ENCODE assay signal across 21 mouse cellular contexts in genomic region chr5:16362076-16362475, GRCm38 (mm10).
DNase-seq lines count a peak whose midpoint lies in the region; ATAC-seq and TF ChIP-seq lines count a peak whose summit lies in the region.
"Had no signal": no experiment of that assay in that cellular context is flagged by ENCODE, and none has a peak within 500 bp of the region (broad histone marks: within the 10 kb centered on the region; RNA-seq: fewer than 3 reads in every experiment).

No protein-coding gene starts in this region.

- no peak overlapping the region for H3K27ac ChIP-seq in kidney, embryonic 15.5 days
- H3K27ac ChIP-seq in kidney, postnatal 0 days = no peak overlapping the region
- H3K27ac ChIP-seq: embryonic facial prominence, embryonic 13.5 days; embryonic facial prominence, embryonic 15.5 days; forebrain, embryonic 10.5 days; forebrain, embryonic 12.5 days had no signal

- no peak overlapping the region for H3K9ac ChIP-seq in kidney, embryonic 15.5 days
- H3K9ac ChIP-seq in kidney, postnatal 0 days (ENCODE audit: low read depth, low read length) = no peak overlapping the region
- H3K9ac ChIP-seq: embryonic facial prominence, embryonic 13.5 days; embryonic facial prominence, embryonic 15.5 days; forebrain, embryonic 12.5 days had no signal

- 55% methylated on average over 2 of the region's 2 CpGs for WGBS in kidney, embryonic 15.5 days
- 44% methylated on average over 2 of the region's 2 CpGs for WGBS in kidney, postnatal 0 days

- no peaks in the 10 kb centered on the region; the same call in 1 of the 2 replicates for H3K36me3 ChIP-seq in kidney, embryonic 15.5 days
- H3K36me3 ChIP-seq in kidney, postnatal 0 days (ENCODE audit: insufficient read depth, low read length) = no peaks in the 10 kb centered on the region
- H3K36me3 ChIP-seq: embryonic facial prominence, embryonic 15.5 days; forebrain, embryonic 10.5 days had no signal

- H3K4me1 ChIP-seq in kidney, embryonic 15.5 days = no peaks in the 10 kb centered on the region
- no peaks in the 10 kb centered on the region for H3K4me1 ChIP-seq in kidney, postnatal 0 days (replicated peaks; ENCODE audit: insufficient read depth, low read length)
- H3K4me1 ChIP-seq: embryonic facial prominence, embryonic 13.5 days; embryonic facial prominence, embryonic 15.5 days; forebrain, embryonic 10.5 days; forebrain, embryonic 12.5 days had no signal

- peak; percentile 60; the same call in 1 of the 2 replicates for ATAC-seq in kidney, embryonic 15.5 days (replicated peaks; ENCODE audit: low FRiP score)
- ATAC-seq in kidney, postnatal 0 days (replicated peaks; ENCODE audit: low FRiP score, low read depth) = no peak
- ATAC-seq: forebrain, embryonic 14.5 days; forebrain, embryonic 16.5 days had no signal

- TF ChIP-seq CTCF in kidney, postnatal 0 days (IDR thresholded peaks at IDR 0.05; ENCODE audit: low read depth) = no peak

- no peak overlapping the region for H3K4me2 ChIP-seq in kidney, embryonic 15.5 days
- no peak overlapping the region for H3K4me2 ChIP-seq in kidney, postnatal 0 days (ENCODE audit: low read length)
- H3K4me2 ChIP-seq: embryonic facial prominence, embryonic 13.5 days; embryonic facial prominence, embryonic 15.5 days; forebrain, embryonic 12.5 days had no signal

- H3K4me3 ChIP-seq in kidney, embryonic 15.5 days (replicated peaks) = no peak overlapping the region
- H3K4me3 ChIP-seq in kidney, postnatal 0 days (replicated peaks; ENCODE audit: low read depth, low read length) = no peak overlapping the region
- H3K4me3 ChIP-seq: embryonic facial prominence, embryonic 13.5 days; embryonic facial prominence, embryonic 15.5 days; erythroblast, embryonic 14.5 days; forebrain, embryonic 10.5 days; forebrain, embryonic 12.5 days had no signal

- no peaks in the 10 kb centered on the region for H3K27me3 ChIP-seq in kidney, embryonic 15.5 days
- no peaks in the 10 kb centered on the region for H3K27me3 ChIP-seq in kidney, postnatal 0 days (ENCODE audit: insufficient read depth, low read length)
- H3K27me3 ChIP-seq: embryonic facial prominence, embryonic 13.5 days; embryonic facial prominence, embryonic 15.5 days; forebrain, embryonic 12.5 days had no signal

- DNase-seq in kidney, postnatal 25 days = no peak
- DNase-seq in kidney, postnatal 0 days (ENCODE audit: low spot score) = peak; percentile 17
- DNase-seq in kidney, postnatal 14 days = no peak
- DNase-seq: adrenal gland, adult 2 months; adrenal gland, postnatal 10 days; adrenal gland, postnatal 25 days; cerebellum, adult 11 months; cerebellum, adult 18-20 months; cerebellum, adult 8-10 months; cerebellum, adult 9-11 months; cerebellum, postnatal 14 days; cerebellum, postnatal 36 days; embryo, embryonic 11 days had no signal

- no peaks in the 10 kb centered on the region for H3K9me3 ChIP-seq in kidney, embryonic 15.5 days (replicated peaks)
- no peaks in the 10 kb centered on the region for H3K9me3 ChIP-seq in kidney, postnatal 0 days (replicated peaks; ENCODE audit: low read length)
- H3K9me3 ChIP-seq: embryonic facial prominence, embryonic 13.5 days; embryonic facial prominence, embryonic 15.5 days; forebrain, embryonic 10.5 days; forebrain, embryonic 12.5 days had no signal
